10 mouse cellular contexts compared by ENCODE assay signal in genomic region chr5:38157481-38158020, GRCm38 (mm10). TPM values are rescaled to one million over a fixed set of nuclear protein-coding genes. Genes with fewer than 3 reads are reported as not detected.
DNase-seq lines count a peak whose midpoint lies in the region; ATAC-seq and TF ChIP-seq lines count a peak whose summit lies in the region.
"Had no signal": no experiment of that assay in that cellular context is flagged by ENCODE, and none has a peak within 500 bp of the region (broad histone marks: within the 10 kb centered on the region; RNA-seq: fewer than 3 reads in every experiment).

No protein-coding gene starts in this region.

- no peak for ATAC-seq in hindbrain, embryonic 13.5 days (ENCODE audit: low FRiP score)
- ATAC-seq in midbrain, embryonic 13.5 days, result no peak

- peak; percentile 70 for DNase-seq in cerebellum, adult 11-12 months
- no peak for DNase-seq in cerebellum, adult 8-10 months
- no peak for DNase-seq in gastrocnemius, postnatal 4 days (ENCODE audit: low spot score in 2 of 2)
- no peak for DNase-seq in left cerebral cortex, postnatal 10 days (ENCODE audit: extremely low spot score in 1 of 2, low spot score in 2 of 2)
- no peak for DNase-seq in adipocyte (ENCODE audit: low spot score)
- DNase-seq: right cerebral cortex, postnatal 4 days; thymus, postnatal 4 days had no signal

- H3K9ac ChIP-seq in hindbrain, embryonic 13.5 days, result peak overlapping the region; percentile 100
- peak overlapping the region; percentile 100 for H3K9ac ChIP-seq in midbrain, embryonic 13.5 days (replicated peaks)

- peaks cover 51% of the 10 kb centered on the region for H3K36me3 ChIP-seq in hindbrain, embryonic 13.5 days
- H3K36me3 ChIP-seq in midbrain, embryonic 13.5 days, result peaks cover 51% of the 10 kb centered on the region

- peaks cover 22% of the 10 kb centered on the region for H3K27me3 ChIP-seq in hindbrain, embryonic 13.5 days
- peaks cover 15% of the 10 kb centered on the region; the same call in 1 of the 2 replicates for H3K27me3 ChIP-seq in midbrain, embryonic 13.5 days

- H3K9me3 ChIP-seq in hindbrain, embryonic 13.5 days, result no peaks in the 10 kb centered on the region
- H3K9me3 ChIP-seq in midbrain, embryonic 13.5 days, result no peaks in the 10 kb centered on the region

- no peak for TF ChIP-seq CTCF in cortical plate, adult 2 months (IDR thresholded peaks at IDR 0.05; ENCODE audit: extremely low read depth, insufficient read depth, low read length)

- peak overlapping the region; percentile 89 for H3K4me2 ChIP-seq in hindbrain, embryonic 13.5 days
- H3K4me2 ChIP-seq in midbrain, embryonic 13.5 days (replicated peaks), result peak overlapping the region; percentile 85

- TF ChIP-seq POLR2A in cortical plate, adult 2 months (IDR thresholded peaks at IDR 0.05; ENCODE audit: extremely low read depth, insufficient read depth, low read length), result no peak

- 43% methylated on average over 9 of the region's 9 CpGs for WGBS in hindbrain, embryonic 13.5 days
- 58% methylated on average over 9 of the region's 9 CpGs for WGBS in midbrain, embryonic 13.5 days

- H3K27ac ChIP-seq in cortical plate, adult 2 months (ENCODE audit: insufficient read depth, low read length), result no peak overlapping the region
- peak overlapping the region; percentile 98 for H3K27ac ChIP-seq in hindbrain, embryonic 13.5 days
- peak overlapping the region; percentile 97 for H3K27ac ChIP-seq in midbrain, embryonic 13.5 days

- H3K4me1 ChIP-seq in cortical plate, adult 2 months (ENCODE audit: control insufficient read depth, insufficient read depth, low read length), result peaks cover 18% of the 10 kb centered on the region
- H3K4me1 ChIP-seq in hindbrain, embryonic 13.5 days (replicated peaks), result peaks cover 65% of the 10 kb centered on the region
- peaks cover 63% of the 10 kb centered on the region for H3K4me1 ChIP-seq in midbrain, embryonic 13.5 days (replicated peaks)

- intact Hi-C loops in left cerebral cortex, postnatal 10 days (cut with DNase I), result no loop called here

- peak overlapping the region; percentile 89 for H3K4me3 ChIP-seq in cortical plate, adult 2 months (ENCODE audit: insufficient read depth, low read length)
- peak overlapping the region; percentile 90 for H3K4me3 ChIP-seq in hindbrain, embryonic 13.5 days
- peak overlapping the region; percentile 96 for H3K4me3 ChIP-seq in midbrain, embryonic 13.5 days (replicated peaks)

RNA-seq across cellular contexts. Expression of gene Nsg1, which starts 2.2 kb away (rescaled TPM):
- 314 and 320 TPM in 2 replicates for polyA plus RNA-seq in cortical plate, adult 2 months (2012; rRNA removed)
- 1,020 and 1,085 TPM in 2 replicates for polyA plus RNA-seq in hindbrain, embryonic 13.5 days (2015; fragmentation: Nextera tagmentation; extraction: Ambion mirVana)
- polyA plus RNA-seq in midbrain, embryonic 13.5 days (2015; fragmentation: Nextera tagmentation; extraction: Ambion mirVana), result 870 and 950 TPM in 2 replicates
- 10 to 100 TPM; 24.7 to 26.1 TPM for total RNA-seq in gastrocnemius, postnatal 4 days (2021)
- total RNA-seq in left cerebral cortex, postnatal 10 days (2021), result 100 to 1,000 TPM; 793 to 891 TPM
